Mouse (Mus musculus) kidney, embryonic 14.5 days (tissue): Measurements from ENCODE around the gene Cldn12. TPM values are rescaled to one million over a fixed set of nuclear protein-coding genes. Genes with fewer than 3 reads are reported as not detected.

Experiments
- ATAC-seq: fragments of 200-750 bp; cut with Nextera tagmentation; 2 replicates; pipeline ENCODE4 v1.8.0; 2017; ENCODE audit warnings: moderate number of reproducible peaks, mild to moderate bottlenecking, moderate TSS enrichment, moderate library complexity; ENCODE audit not compliant: low FRiP score, low TSS enrichment
- H3K27ac ChIP-seq: fragments of 300-500 bp; sonication (generic); 2 replicates; pipeline ENCODE4 v1.5.1; 2014; ENCODE audit warnings: low read depth, mild to moderate bottlenecking, low read length, moderate library complexity, mixed read lengths
- H3K27me3 ChIP-seq: fragments of 300-500 bp; sonication (generic); 2 replicates; pipeline ENCODE4 v1.6.1; 2014; ENCODE audit warnings: mild to moderate bottlenecking, low read length; ENCODE audit not compliant: control insufficient read depth, insufficient read depth
- H3K36me3 ChIP-seq: fragments of 300-500 bp; sonication (generic); 2 replicates; pipeline ENCODE4 v1.6.1; 2014; ENCODE audit warnings: low read length, mixed read lengths; ENCODE audit not compliant: control insufficient read depth, insufficient read depth
- H3K4me1 ChIP-seq: fragments of 300-500 bp; sonication (generic); 2 replicates; pipeline ENCODE4 v1.6.1; 2014; ENCODE audit warnings: low read length, mixed read lengths; ENCODE audit not compliant: control insufficient read depth, insufficient read depth
- H3K4me2 ChIP-seq: fragments of 300-500 bp; sonication (generic); replicated peaks from 2 replicates; pipeline ENCODE4 v1.6.1; 2014; ENCODE audit warnings: low read depth, mild to moderate bottlenecking, low read length
- H3K4me3 ChIP-seq: fragments of 300-500 bp; sonication (generic); 2 replicates; pipeline ENCODE4 v1.5.1; 2014; ENCODE audit warnings: mild to moderate bottlenecking, low read length
- H3K9ac ChIP-seq: fragments of 300-500 bp; sonication (generic); 2 replicates; pipeline ENCODE4 v1.6.1; 2014; ENCODE audit warnings: low read depth, mild to moderate bottlenecking, low read length, moderate library complexity
- H3K9me3 ChIP-seq: fragments of 300-500 bp; sonication (generic); 2 replicates; pipeline ENCODE4 v1.6.1; 2016; ENCODE audit warnings: low read length; ENCODE audit not compliant: control insufficient read depth
- WGBS: fragments of 180-500 bp; shearing (Covaris S2); extraction: QIAGEN DNeasy Blood & Tissue Kit; methylation state at CpG from one replicate; pipeline ENCODE4 v1.1.7; 2014; 5-methylcytosine and 5-hydroxymethylcytosine counted together
- polyA plus RNA-seq: library from polyadenylated mRNA; unstranded; fragments of >200 nt; fragmentation: Nextera tagmentation; extraction: Ambion mirVana; gene quantifications from 2 replicates; pipeline ENCODE4 v1.2.1, GENCODE M21; 2014

Gene Cldn12
- polyA plus RNA-seq, 1 experiment from 2014 or later: 32.7 TPM

DNA sequence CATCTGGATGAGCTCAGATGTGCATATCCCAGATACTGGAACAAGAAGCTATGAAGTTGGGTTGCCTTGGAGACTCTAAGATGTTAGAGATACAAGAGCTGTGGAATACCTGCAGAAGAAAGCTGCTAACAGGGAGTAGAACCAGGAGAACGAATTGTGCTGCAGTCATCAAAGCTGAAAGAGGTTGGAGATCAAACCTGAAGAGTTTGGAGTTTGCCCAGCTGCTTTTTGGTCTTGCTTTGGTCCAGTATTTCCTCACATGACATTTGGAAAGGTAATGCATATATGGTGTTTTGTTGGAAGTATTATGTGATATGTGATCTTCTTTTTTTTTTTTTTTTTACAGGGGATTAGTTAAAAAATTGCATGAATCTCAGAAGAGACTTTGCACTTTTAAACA, 21.4 kb upstream of the Cldn12 start:
- Histone ChIP-seq H3K27me3 (no peaks in the 10 kb centered on the region), H3K27ac (no peak overlapping the region), H3K4me1 (no peaks in the 10 kb centered on the region), H3K36me3 (peaks cover 17% of the 10 kb centered on the region), H3K4me3 (no peak overlapping the region), H3K4me2 (no peak overlapping the region), H3K9me3 (no peaks in the 10 kb centered on the region), H3K9ac (no peak overlapping the region)
- 93% methylated on average over 1 of the region's 1 CpGs for WGBS
- ATAC-seq: no peak

DNA sequence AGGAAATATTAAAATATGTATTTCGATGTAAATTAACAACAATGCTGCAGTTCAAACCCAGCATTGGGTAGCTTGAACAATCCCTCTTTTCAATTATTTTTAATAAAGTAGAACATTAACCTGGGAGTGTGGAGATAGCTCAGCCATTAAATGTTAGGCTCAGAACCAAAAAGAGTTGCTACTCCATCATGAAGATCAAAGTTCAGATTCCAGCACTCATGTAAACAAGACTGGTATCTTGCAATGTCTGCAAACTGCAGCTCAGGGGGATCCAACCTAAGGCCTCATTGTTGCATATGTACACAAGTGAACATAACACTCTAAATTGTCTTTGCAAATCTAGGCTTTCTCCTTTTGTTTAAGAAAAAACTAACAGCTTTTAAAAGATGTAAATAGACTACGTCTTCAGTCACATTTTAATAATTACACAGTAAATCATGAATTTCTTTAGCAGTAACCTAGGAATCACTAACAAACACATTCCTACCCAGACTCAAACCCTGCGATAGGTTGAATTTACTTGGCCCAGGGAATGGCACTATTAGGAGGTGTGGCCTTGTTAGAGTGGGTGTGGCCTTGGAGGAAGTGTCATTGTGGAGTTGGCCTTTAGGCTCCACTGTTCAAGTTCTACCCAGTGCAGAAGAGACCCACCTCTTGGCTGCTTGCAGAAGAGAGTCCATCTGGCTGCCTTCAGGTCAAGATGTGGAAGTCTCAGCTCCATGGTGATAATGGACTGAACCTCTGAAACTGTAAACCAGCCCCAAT, 19.1 kb upstream of the Cldn12 start:
- 85% methylated on average over 3 of the region's 3 CpGs for WGBS
- peak; percentile 73; the same call in 1 of the 2 replicates for ATAC-seq

DNA sequence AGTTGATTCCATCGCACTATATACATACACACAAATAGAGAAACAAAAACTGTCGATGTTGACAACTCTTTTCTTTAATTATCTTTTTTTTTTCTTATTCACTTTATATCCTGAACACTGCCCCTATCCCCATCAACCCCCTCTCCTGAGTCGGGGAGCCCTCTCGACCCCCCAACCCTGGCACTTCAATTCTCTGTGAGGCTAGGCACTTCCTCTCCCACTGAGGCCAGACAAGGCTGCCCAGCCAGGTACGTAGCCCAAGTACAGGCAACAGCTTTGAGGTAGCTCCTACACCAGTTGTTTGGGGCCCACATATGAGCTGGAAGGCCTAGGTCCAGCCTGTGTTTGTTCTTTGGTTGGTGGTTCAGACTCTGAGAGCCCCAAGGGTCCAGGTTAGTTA, 653 bp upstream of the Cldn12 start:
- Histone ChIP-seq H3K4me3 (no peak overlapping the region), H3K9ac (no peak overlapping the region), H3K27ac (no peak overlapping the region), H3K4me1 (no peaks in the 10 kb centered on the region), H3K9me3 (no peaks in the 10 kb centered on the region), H3K36me3 (0 out of 2 replicates have a peak, but pooled peaks cover 4% of the 10 kb centered on the region), H3K27me3 (no peaks in the 10 kb centered on the region), H3K4me2 (no peak overlapping the region)
- no peak for ATAC-seq
- 74% methylated on average over 5 of the region's 5 CpGs for WGBS

More for the DNA sequence above, 19.1 kb upstream of the Cldn12 start:
- Histone ChIP-seq H3K4me3 (no peak overlapping the region), H3K9ac (no peak overlapping the region), H3K36me3 (peaks cover 7% of the 10 kb centered on the region), H3K9me3 (no peaks in the 10 kb centered on the region), H3K4me1 (no peaks in the 10 kb centered on the region), H3K27ac (no peak overlapping the region), H3K27me3 (no peaks in the 10 kb centered on the region), H3K4me2 (no peak overlapping the region)

GRCm38 (mm10) chr5:5511401-5511800, 3.4 kb downstream of the Cldn12 start:
- no peaks in the 10 kb centered on the region for H3K27me3 ChIP-seq
- peaks cover 17% of the 10 kb centered on the region for H3K36me3 ChIP-seq
- no peak overlapping the region for H3K27ac ChIP-seq
- no peaks in the 10 kb centered on the region for H3K9me3 ChIP-seq
- WGBS: 85% methylated on average over 3 of the region's 3 CpGs
- ATAC-seq: no peak
- H3K4me3 ChIP-seq: no peak overlapping the region
- H3K4me2 ChIP-seq: no peak overlapping the region
- H3K4me1 ChIP-seq: no peaks in the 10 kb centered on the region
- no peak overlapping the region for H3K9ac ChIP-seq

GRCm38 (mm10) chr5:5510989-5511388, 3.8 kb downstream of the Cldn12 start:
- no peak for ATAC-seq
- Histone ChIP-seq H3K36me3 (peaks cover 18% of the 10 kb centered on the region), H3K27ac (no peak overlapping the region), H3K4me3 (no peak overlapping the region), H3K9me3 (no peaks in the 10 kb centered on the region), H3K4me2 (no peak overlapping the region), H3K9ac (no peak overlapping the region), H3K27me3 (no peaks in the 10 kb centered on the region), H3K4me1 (no peaks in the 10 kb centered on the region)
- 87% methylated on average over 5 of the region's 5 CpGs for WGBS

- peaks cover 18% of the 10 kb centered on the region for H3K36me3 ChIP-seq
- no peak for ATAC-seq
- no peaks in the 10 kb centered on the region for H3K4me1 ChIP-seq
- H3K9ac ChIP-seq: no peak overlapping the region
- H3K27me3 ChIP-seq: no peaks in the 10 kb centered on the region
- H3K27ac ChIP-seq: no peak overlapping the region
- no peaks in the 10 kb centered on the region for H3K9me3 ChIP-seq
- 79% methylated on average over 10 of the region's 10 CpGs for WGBS
- no peak overlapping the region for H3K4me3 ChIP-seq
- H3K4me2 ChIP-seq: no peak overlapping the region
Measured at GRCm38 (mm10) chr5:5510304-5510887, 4.4 kb downstream of the Cldn12 start.

- Histone ChIP-seq H3K27ac (no peak overlapping the region), H3K9me3 (no peaks in the 10 kb centered on the region), H3K36me3 (peaks cover 18% of the 10 kb centered on the region), H3K4me2 (no peak overlapping the region), H3K4me1 (no peaks in the 10 kb centered on the region), H3K4me3 (no peak overlapping the region), H3K9ac (no peak overlapping the region), H3K27me3 (no peaks in the 10 kb centered on the region)
- ATAC-seq: peak; percentile 14; the same call in 1 of the 2 replicates
- WGBS: 85% methylated on average over 10 of the region's 10 CpGs
Measured at GRCm38 (mm10) chr5:5508231-5508630, 6.5 kb downstream of the Cldn12 start.

DNA sequence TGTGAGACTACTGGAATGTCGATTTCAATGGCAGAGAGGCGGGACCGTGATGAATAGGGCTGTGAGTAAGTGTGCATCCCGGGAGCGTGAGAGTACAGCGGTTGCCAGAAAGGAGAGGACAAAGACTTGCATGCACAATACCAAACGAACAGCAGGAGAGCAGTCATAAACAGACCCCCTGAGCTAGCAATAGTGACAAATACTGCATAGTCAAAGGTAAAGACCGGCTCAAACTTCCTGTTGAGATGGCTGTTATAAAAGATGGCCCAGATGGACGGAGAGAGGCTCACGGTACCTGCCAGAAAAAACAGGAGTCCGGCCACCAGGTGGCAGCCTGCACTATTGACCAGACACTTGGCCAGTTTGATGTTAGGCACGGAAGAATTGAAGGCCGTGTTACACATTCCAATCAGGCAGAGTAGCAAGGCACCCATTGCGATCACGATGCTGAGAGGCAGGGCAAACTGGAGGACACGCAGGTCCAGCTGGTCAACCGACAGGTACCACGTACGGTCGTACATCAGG, 7.0 kb downstream of the Cldn12 start:
- H3K4me3 ChIP-seq: no peak overlapping the region
- H3K4me2 ChIP-seq: no peak overlapping the region
- no peak overlapping the region for H3K9ac ChIP-seq
- no peaks in the 10 kb centered on the region for H3K4me1 ChIP-seq
- peak; percentile 54 for ATAC-seq
- H3K36me3 ChIP-seq: peaks cover 18% of the 10 kb centered on the region
- 61% methylated on average over 20 of the region's 20 CpGs for WGBS
- no peaks in the 10 kb centered on the region for H3K9me3 ChIP-seq
- no peaks in the 10 kb centered on the region for H3K27me3 ChIP-seq
- no peak overlapping the region for H3K27ac ChIP-seq

DNA sequence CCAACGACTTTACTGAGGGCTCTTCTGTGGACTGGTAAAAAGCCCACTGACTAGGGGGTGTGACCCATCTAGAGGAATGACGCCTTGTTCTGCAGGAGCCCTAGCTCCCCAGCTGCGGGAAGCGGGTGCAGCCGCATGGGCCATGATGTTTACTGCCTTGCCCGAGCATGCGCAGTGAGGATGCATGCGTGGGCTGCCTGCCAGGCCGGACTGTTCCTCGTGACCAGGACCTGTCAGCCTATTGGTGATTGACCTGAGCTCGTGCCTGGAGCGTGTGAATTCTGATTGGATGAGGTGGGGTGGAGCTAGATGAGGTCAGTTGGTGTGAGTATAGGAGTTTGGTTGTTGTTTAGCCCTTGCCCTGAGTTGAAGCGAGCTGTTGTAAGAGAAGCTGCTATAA, 10.3 kb downstream of the Cldn12 start:
- no peaks in the 10 kb centered on the region for H3K9me3 ChIP-seq
- H3K4me2 ChIP-seq: no peak overlapping the region
- H3K27me3 ChIP-seq: no peaks in the 10 kb centered on the region
- no peak overlapping the region for H3K9ac ChIP-seq
- peaks cover 14% of the 10 kb centered on the region for H3K36me3 ChIP-seq
- no peaks in the 10 kb centered on the region for H3K4me1 ChIP-seq
- H3K4me3 ChIP-seq: no peak overlapping the region
- 91% methylated on average over 13 of the region's 13 CpGs for WGBS
- ATAC-seq: no peak
- H3K27ac ChIP-seq: no peak overlapping the region
